Mouse (Mus musculus): ENCODE measurements around the gene Fuz. TPM values are rescaled to one million over a fixed set of nuclear protein-coding genes. Genes with fewer than 3 reads are reported as not detected.

Gene Fuz
- polyA plus RNA-seq, 1 experiment: 2.6 TPM

- H3K27me3 ChIP-seq (ENCODE audit: control insufficient read depth): no peaks in the 10 kb centered on the region
- peaks cover 75% of the 10 kb centered on the region for H3K4me1 ChIP-seq (ENCODE audit: control insufficient read depth)
- H3K36me3 ChIP-seq (ENCODE audit: control insufficient read depth): peaks cover 32% of the 10 kb centered on the region
- peak overlapping the region; percentile 88 for H3K4me3 ChIP-seq (replicated peaks)
- TF ChIP-seq GATA1 (IDR thresholded peaks at IDR 0.05; ENCODE audit: low read length): no peak
- TF ChIP-seq TAL1 (IDR thresholded peaks at IDR 0.05; ENCODE audit: low read length): no peak
- H3K9me3 ChIP-seq (ENCODE audit: control insufficient read depth, low read length): no peaks in the 10 kb centered on the region
Measured at GRCm38 (mm10) chr7:44893197-44893596, 2.7 kb upstream of the Fuz start.

DNA sequence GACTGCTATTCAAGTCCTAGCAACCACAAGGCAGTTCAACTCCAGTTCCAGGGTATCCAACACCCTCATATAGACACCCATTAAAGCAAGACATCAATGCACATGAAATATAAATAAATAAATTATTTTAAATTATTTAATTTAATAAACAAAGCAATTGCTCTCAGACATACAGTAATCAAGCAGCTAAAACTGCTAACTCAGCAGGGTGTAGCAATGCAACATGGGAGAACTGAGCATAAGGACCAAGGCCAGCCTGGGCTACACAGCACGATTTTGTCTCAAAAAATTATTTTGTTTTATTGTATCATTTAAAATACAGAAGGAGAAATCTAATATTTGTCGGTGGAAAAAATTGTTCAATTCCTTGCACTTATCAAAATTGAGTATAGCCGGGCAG lies 1.7 kb upstream of the Fuz start:
- peaks cover 75% of the 10 kb centered on the region for H3K4me1 ChIP-seq (ENCODE audit: control insufficient read depth)

DNA sequence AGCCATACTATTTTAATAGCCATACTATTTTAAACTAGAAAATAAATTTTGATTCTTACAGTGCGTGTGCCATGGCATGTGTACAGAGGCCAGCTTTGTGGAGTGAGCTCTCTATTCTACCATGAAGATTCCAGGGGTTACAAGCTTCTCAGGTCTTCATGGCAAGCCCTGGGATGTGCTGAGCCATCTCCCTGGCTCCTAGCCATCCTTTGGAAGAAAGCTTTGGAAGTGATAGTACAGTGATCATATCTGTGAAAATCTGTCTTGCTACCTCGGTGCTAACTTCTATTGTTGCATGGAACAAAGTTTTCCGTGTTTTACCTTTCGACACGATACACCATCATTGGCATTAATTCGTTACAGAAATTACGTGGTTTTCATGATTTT lies 680 bp upstream of the Fuz start:
- Histone ChIP-seq H3K36me3 (ENCODE audit: control insufficient read depth) (peaks cover 36% of the 10 kb centered on the region), H3K4me1 (ENCODE audit: control insufficient read depth) (peaks cover 83% of the 10 kb centered on the region)

More for the DNA sequence above, 1.7 kb upstream of the Fuz start:
- Histone ChIP-seq H3K9me3 (ENCODE audit: control insufficient read depth, low read length) (no peaks in the 10 kb centered on the region), H3K36me3 (ENCODE audit: control insufficient read depth) (peaks cover 32% of the 10 kb centered on the region), H3K4me3 (replicated peaks) (no peak overlapping the region), H3K27me3 (ENCODE audit: control insufficient read depth) (no peaks in the 10 kb centered on the region)
- TF ChIP-seq GATA1 (IDR thresholded peaks at IDR 0.05; ENCODE audit: low read length): no peak
- TF ChIP-seq TAL1 (IDR thresholded peaks at IDR 0.05; ENCODE audit: low read length): no peak

GRCm38 (mm10) chr7:44896499-44896898 lies 620 bp downstream of the Fuz start:
- Histone ChIP-seq H3K4me3 (replicated peaks) (peak overlapping the region; percentile 70), H3K9me3 (ENCODE audit: control insufficient read depth, low read length) (no peaks in the 10 kb centered on the region), H3K36me3 (ENCODE audit: control insufficient read depth) (peaks cover 39% of the 10 kb centered on the region), H3K27me3 (ENCODE audit: control insufficient read depth) (no peaks in the 10 kb centered on the region), H3K4me1 (ENCODE audit: control insufficient read depth) (peaks cover 83% of the 10 kb centered on the region)
- TF ChIP-seq TAL1 (IDR thresholded peaks at IDR 0.05; ENCODE audit: low read length): no peak
- TF ChIP-seq GATA1 (IDR thresholded peaks at IDR 0.05; ENCODE audit: low read length): no peak

More for the DNA sequence above, 680 bp upstream of the Fuz start:
- peak overlapping the region; percentile 70 for H3K4me3 ChIP-seq (replicated peaks)
- H3K27me3 ChIP-seq (ENCODE audit: control insufficient read depth): no peaks in the 10 kb centered on the region
- no peaks in the 10 kb centered on the region for H3K9me3 ChIP-seq (ENCODE audit: control insufficient read depth, low read length)
- TF ChIP-seq TAL1 (IDR thresholded peaks at IDR 0.05; ENCODE audit: low read length) (no peak), GATA1 (IDR thresholded peaks at IDR 0.05; ENCODE audit: low read length) (no peak)

DNA sequence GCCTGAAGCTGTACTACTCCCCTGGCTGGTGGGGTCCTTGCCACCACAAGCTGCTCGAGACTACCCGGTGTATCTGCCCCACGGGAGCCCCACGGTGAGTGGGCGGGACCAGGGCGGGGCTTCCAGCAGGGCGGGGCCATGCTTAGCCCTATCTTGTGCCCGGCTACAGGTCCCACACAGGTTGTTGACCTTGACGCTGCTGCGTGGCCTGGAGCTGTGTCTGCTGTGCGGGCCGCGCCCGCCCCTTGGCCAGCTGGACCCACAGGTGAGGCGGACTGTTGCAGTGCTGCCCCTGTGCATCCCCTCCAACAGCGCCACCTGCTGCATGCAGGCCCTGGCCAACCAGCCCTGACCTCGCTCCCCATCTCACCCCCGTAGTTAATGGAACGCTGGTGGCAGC lies 2.7 kb downstream of the Fuz start:
- H3K4me1 ChIP-seq (ENCODE audit: control insufficient read depth): peaks cover 80% of the 10 kb centered on the region
- H3K36me3 ChIP-seq (ENCODE audit: control insufficient read depth): peaks cover 60% of the 10 kb centered on the region
- no peak for TF ChIP-seq TAL1 (IDR thresholded peaks at IDR 0.05; ENCODE audit: low read length)
- no peak for TF ChIP-seq GATA1 (IDR thresholded peaks at IDR 0.05; ENCODE audit: low read length)
- no peaks in the 10 kb centered on the region for H3K9me3 ChIP-seq (ENCODE audit: control insufficient read depth, low read length)
- H3K4me3 ChIP-seq (replicated peaks): peak overlapping the region; percentile 14
- no peaks in the 10 kb centered on the region for H3K27me3 ChIP-seq (ENCODE audit: control insufficient read depth)

DNA sequence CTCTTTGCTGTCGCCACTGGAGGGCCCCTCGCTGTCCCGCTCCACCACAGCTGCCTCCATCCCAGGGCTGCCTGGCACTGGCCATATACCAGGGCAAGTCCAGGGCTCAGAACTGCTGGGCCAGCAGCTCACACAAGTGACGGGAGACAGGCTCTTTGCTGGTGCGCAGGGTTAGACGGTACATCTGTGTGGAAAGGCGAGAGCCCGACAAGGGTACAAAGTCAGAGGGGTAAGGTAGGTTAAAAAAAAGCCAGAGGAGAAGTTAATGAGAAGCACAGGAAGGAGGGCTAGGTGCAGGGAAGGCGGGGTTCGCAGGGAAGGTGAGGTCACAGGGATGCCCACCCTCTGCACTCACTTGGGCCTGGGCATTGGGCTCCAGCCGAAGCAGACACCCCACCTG lies 4.8 kb downstream of the Fuz start:
- Histone ChIP-seq H3K4me3 (replicated peaks) (no peak overlapping the region), H3K4me1 (ENCODE audit: control insufficient read depth) (peaks cover 70% of the 10 kb centered on the region), H3K36me3 (ENCODE audit: control insufficient read depth) (peaks cover 80% of the 10 kb centered on the region), H3K9me3 (ENCODE audit: control insufficient read depth, low read length) (no peaks in the 10 kb centered on the region), H3K27me3 (ENCODE audit: control insufficient read depth) (no peaks in the 10 kb centered on the region)
- TF ChIP-seq TAL1 (IDR thresholded peaks at IDR 0.05; ENCODE audit: low read length) (no peak), GATA1 (IDR thresholded peaks at IDR 0.05; ENCODE audit: low read length) (no peak)

DNA sequence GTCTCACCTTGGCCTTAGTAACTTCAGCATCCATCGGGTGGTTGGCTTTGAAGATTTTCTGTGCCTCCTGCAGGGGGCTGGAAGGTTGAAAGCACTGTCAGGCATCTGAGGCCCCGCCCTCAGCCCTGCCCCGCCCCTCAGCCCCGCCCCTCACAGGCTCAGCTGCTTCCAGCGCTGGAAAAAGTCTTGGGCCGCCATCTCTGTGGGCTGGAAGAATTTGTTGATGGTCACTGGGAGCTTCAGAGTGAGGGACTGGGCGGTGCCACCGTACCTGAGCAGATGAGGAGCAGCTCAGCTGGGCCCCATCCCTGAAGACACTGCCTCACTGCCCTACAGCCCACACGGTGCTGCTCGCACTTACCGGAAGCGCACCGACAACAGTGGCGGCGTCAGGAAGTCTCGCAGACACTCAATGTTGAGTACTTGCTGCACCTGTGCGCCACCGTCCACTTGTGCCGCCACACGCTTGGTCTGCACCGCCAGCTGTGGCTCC lies 5.4 kb downstream of the Fuz start:
- Histone ChIP-seq H3K27me3 (ENCODE audit: control insufficient read depth) (no peaks in the 10 kb centered on the region), H3K4me3 (replicated peaks) (peak overlapping the region; percentile 35), H3K4me1 (ENCODE audit: control insufficient read depth) (peaks cover 63% of the 10 kb centered on the region), H3K36me3 (ENCODE audit: control insufficient read depth) (peaks cover 87% of the 10 kb centered on the region), H3K9me3 (ENCODE audit: control insufficient read depth, low read length) (no peaks in the 10 kb centered on the region)
- TF ChIP-seq GATA1 (IDR thresholded peaks at IDR 0.05; ENCODE audit: low read length): no peak
- no peak for TF ChIP-seq TAL1 (IDR thresholded peaks at IDR 0.05; ENCODE audit: low read length)

- Histone ChIP-seq H3K27me3 (ENCODE audit: control insufficient read depth) (no peaks in the 10 kb centered on the region), H3K9me3 (ENCODE audit: control insufficient read depth, low read length) (no peaks in the 10 kb centered on the region), H3K36me3 (ENCODE audit: control insufficient read depth) (peaks cover 100% of the 10 kb centered on the region), H3K4me1 (ENCODE audit: control insufficient read depth) (peaks cover 22% of the 10 kb centered on the region), H3K4me3 (replicated peaks) (no peak overlapping the region)
- TF ChIP-seq TAL1 (IDR thresholded peaks at IDR 0.05; ENCODE audit: low read length) (no peak), GATA1 (IDR thresholded peaks at IDR 0.05; ENCODE audit: low read length) (no peak)
Measured at GRCm38 (mm10) chr7:44905430-44905829, 9.6 kb downstream of the Fuz start.

DNA sequence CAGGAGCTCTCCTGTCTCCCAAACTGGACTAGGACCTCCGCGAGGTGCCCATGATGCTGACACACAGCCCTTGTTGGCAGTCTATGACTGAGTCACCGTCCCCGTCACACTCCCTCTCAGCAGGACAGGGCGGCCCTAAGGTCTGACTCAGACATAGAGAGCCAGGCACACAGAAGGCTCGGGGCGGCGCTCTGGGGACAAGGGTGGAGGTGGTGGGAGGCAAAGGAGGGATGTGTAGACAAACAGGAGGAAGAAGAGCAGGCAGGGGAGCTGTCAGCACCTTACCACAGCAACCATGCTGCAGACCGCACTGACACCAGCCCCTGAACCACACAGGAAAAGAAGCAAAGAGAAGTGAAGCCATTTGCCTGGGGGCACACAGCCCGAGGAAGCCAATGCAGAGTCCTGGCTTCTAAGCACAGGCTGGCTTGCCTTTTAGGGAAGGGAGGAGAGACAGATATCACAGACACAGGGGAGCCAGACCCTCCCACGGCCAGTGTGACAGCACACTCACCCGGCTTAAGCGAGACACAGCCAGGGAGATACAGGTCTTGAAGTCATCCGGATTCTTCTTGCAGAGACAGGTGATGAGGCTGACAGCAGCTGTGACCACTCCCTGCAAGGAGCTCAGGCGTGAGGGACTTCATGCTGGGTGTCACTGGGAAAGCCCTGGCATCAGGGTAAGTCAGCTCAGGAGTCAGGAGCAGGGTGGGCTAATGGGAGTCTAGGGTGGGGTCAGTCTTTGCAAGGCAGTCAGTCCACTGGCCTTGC lies 13.0 kb downstream of the Fuz start:
- H3K9me3 ChIP-seq (ENCODE audit: control insufficient read depth, low read length): no peaks in the 10 kb centered on the region
- peaks cover 1% of the 10 kb centered on the region for H3K4me1 ChIP-seq (ENCODE audit: control insufficient read depth)
- peaks cover 100% of the 10 kb centered on the region for H3K36me3 ChIP-seq (ENCODE audit: control insufficient read depth)
- no peaks in the 10 kb centered on the region for H3K27me3 ChIP-seq (ENCODE audit: control insufficient read depth)
- no peak overlapping the region for H3K4me3 ChIP-seq (replicated peaks)
- TF ChIP-seq TAL1 (IDR thresholded peaks at IDR 0.05; ENCODE audit: low read length) (no peak), GATA1 (IDR thresholded peaks at IDR 0.05; ENCODE audit: low read length) (no peak)
